Mouse (Mus musculus) G1E (cell line): ENCODE data around the gene Cyp2j9.

Experiments used
- CTCF ChIP-seq: IDR thresholded peaks from 2 replicates; pipeline ENCODE4 v1.5.1; 2012; ENCODE audit warnings: low read depth, low read length, inconsistent platforms, mixed read lengths
- GATA1 ChIP-seq: IDR thresholded peaks from 2 replicates; pipeline ENCODE4 v1.6.1; 2012; ENCODE audit warnings: borderline replicate concordance, low read length, inconsistent platforms, mixed read lengths
- TAL1 ChIP-seq: conservative IDR thresholded peaks from 2 replicates; pipeline ENCODE4 v1.6.1; 2012; ENCODE audit warnings: low read depth, low read length, inconsistent platforms, mixed read lengths

DNA sequence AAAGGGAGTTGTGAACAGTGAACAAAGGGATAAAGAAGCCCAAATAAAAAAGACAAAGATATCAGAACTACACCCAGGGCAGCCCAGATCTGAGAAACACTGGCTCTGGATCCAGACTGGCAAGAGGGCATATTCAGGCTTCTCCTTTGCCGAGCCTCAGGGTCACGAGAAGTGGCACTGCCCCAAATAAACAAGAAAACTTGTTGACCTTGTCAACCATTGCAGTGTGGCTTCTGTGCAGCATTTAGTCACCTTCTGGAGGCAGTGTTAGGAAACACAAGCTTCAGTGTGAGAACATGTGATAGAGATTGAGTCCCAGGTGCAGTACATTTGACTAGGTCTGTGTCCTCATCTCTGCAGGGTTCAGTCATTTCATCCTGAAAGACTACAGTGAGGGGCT is 69.1 kb downstream of the Cyp2j9 start:
- TF ChIP-seq CTCF (no peak), GATA1 (no peak), TAL1 (no peak)
